Mouse (Mus musculus) neural tube, embryonic 14.5 days (tissue): ENCODE measurements around the gene Atf7. TPM values are rescaled to one million over a fixed set of nuclear protein-coding genes. Genes with fewer than 3 reads are reported as not detected.

Source experiments
- ATAC-seq: fragments of 200-750 bp; cut with Nextera tagmentation; 2 replicates; pipeline ENCODE4 v1.8.0; 2017; ENCODE audit warnings: low read depth, mild to moderate bottlenecking, moderate TSS enrichment, moderate library complexity
- H3K27ac ChIP-seq: fragments of 300-500 bp; sonication (generic); 2 replicates; pipeline ENCODE4 v1.5.1; 2014; ENCODE audit warnings: low read depth, mild to moderate bottlenecking, control low read depth, low read length, moderate library complexity, mixed read lengths
- H3K27me3 ChIP-seq: fragments of 300-500 bp; sonication (generic); 2 replicates; pipeline ENCODE4 v1.6.1; 2014; ENCODE audit warnings: low read length; ENCODE audit not compliant: control insufficient read depth, insufficient read depth
- H3K36me3 ChIP-seq: fragments of 300-500 bp; sonication (generic); 2 replicates; pipeline ENCODE4 v1.6.1; 2014; ENCODE audit warnings: low read length, mixed read lengths; ENCODE audit not compliant: control insufficient read depth, insufficient read depth
- H3K4me1 ChIP-seq: fragments of 300-500 bp; sonication (generic); 2 replicates; pipeline ENCODE4 v1.6.1; 2014; ENCODE audit warnings: low read length; ENCODE audit not compliant: control insufficient read depth, insufficient read depth
- H3K4me2 ChIP-seq: fragments of 300-500 bp; sonication (generic); 2 replicates; pipeline ENCODE4 v1.6.1; 2014; ENCODE audit warnings: mild to moderate bottlenecking, low read depth, low read length, control low read depth
- H3K4me3 ChIP-seq: fragments of 300-500 bp; sonication (generic); 2 replicates; pipeline ENCODE4 v1.5.1; 2014; ENCODE audit warnings: low read depth, low read length, control low read depth, mixed read lengths
- H3K9ac ChIP-seq: fragments of 300-500 bp; sonication (generic); replicated peaks from 2 replicates; pipeline ENCODE4 v1.6.1; 2014; ENCODE audit warnings: low read depth, mild to moderate bottlenecking, control low read depth, low read length, mixed read lengths
- H3K9me3 ChIP-seq: fragments of 300-500 bp; sonication (generic); 2 replicates; pipeline ENCODE4 v1.6.1; 2016; ENCODE audit warnings: low read length; ENCODE audit not compliant: control insufficient read depth
- WGBS: fragments of 180-500 bp; shearing (Covaris S2); extraction: QIAGEN DNeasy Blood & Tissue Kit; methylation state at CpG from one replicate; pipeline ENCODE4 v1.1.7; 2014; 5-methylcytosine and 5-hydroxymethylcytosine counted together
- polyA plus RNA-seq: library from polyadenylated mRNA; unstranded; fragments of >200 nt; fragmentation: Nextera tagmentation; extraction: Ambion mirVana; gene quantifications from 2 replicates; pipeline ENCODE4 v1.2.1, GENCODE M21; 2014

The Atf7 gene
- polyA plus RNA-seq, 1 experiment from 2014 or later = 13.3 TPM

DNA sequence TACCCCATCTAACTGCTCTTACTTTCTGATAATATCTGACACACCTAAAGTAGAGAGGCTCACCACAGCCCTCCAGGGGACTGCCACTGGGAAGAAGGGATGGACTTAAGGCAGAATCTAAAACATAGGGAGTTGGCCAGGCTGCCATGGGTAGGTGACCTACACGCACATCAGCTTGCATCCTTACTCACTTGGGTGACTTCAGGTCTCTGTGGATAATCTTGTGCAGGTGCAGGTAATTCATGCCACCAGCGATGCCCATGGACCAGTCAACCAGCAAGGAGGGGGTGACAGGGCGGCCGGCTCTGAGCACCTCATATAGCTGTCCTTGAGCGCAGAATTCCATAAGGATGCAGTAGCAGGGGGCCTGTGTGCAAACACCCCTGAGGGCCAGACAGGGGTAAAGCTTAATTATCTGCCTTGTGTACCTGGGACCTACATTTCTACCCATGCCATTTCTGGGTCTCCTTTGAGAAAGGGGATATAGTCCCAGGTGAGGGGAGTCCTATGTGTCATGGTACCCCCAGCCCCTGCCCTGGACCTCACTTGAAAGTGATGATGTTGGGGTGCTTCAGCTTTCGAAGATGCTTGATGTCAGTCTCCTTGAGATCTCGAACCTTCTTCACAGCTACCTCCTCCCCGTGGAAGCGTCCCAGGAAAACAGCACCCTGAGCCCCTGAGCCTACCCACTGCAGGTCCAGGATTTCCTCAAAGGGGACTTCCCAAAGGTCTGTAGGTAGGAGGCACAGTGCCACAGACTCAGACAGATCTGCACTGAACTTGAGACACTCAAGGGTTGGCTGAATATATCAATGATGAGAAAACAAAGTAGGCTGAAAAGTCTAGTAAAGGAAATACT lies 121.1 kb downstream of the Atf7 start:
- WGBS = 92% methylated on average over 9 of the region's 9 CpGs
- Histone ChIP-seq H3K4me2 (no peak overlapping the region), H3K4me1 (peaks cover 3% of the 10 kb centered on the region), H3K9ac (no peak overlapping the region), H3K36me3 (peaks cover 70% of the 10 kb centered on the region), H3K27me3 (no peaks in the 10 kb centered on the region), H3K4me3 (no peak overlapping the region), H3K27ac (no peak overlapping the region), H3K9me3 (no peaks in the 10 kb centered on the region)
- no peak for ATAC-seq

DNA sequence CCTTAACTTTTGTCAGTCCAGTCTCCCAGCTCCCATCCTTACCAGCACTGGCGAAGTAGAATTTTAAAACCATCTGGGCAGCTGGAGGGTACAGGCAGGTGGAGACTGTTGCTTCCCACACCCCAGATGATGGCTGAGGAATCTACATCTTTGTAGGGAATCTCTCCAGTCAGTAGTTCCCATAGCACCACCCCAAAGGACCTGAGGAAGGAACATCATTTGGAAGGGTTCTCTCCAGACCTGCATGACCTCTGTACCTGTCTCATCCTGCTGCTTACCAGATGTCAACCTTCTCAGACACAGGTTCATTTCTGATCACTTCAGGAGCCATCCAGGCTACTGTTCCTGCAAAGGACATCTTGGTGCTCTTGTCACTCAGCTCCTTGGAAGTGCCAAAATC lies 121.8 kb downstream of the Atf7 start, which contains the start of gene Gm10337:
Gene Gm10337, plus strand, starts transcription at position 276 of the 400 bp plus-strand sequence.
- ATAC-seq = no peak

DNA sequence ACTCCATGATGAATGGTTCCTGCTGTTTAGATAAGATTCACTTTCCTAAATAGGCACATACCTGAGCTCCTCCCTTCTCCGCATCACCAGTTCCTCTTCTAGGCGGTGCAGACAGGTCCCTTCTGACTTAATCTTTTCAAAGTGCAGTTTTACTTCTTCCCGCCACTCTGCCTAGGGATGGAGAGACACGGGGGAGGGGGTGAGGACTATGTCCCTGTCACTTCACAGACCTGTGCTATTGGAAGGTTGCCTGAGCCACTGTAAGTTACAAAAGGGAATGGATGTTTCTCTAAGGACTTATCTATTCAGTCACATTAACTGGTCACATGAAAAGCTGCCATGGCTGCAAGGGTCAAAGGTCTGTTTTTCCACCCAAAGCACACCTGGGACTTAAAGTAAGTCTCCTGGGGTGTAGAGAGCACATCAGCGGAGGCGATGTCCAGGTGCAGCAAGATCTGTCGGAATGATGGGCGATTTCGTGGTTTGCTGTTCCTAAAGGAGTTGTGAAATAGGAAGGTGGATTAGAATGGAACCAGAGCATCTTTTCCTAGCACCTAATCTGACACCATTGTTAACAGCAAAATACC lies 122.9 kb downstream of the Atf7 start:
- Histone ChIP-seq H3K36me3 (peaks cover 72% of the 10 kb centered on the region), H3K9me3 (no peaks in the 10 kb centered on the region), H3K27me3 (no peaks in the 10 kb centered on the region), H3K4me2 (no peak overlapping the region), H3K4me1 (no peaks in the 10 kb centered on the region), H3K4me3 (no peak overlapping the region), H3K27ac (no peak overlapping the region), H3K9ac (no peak overlapping the region)
- 87% methylated on average over 9 of the region's 9 CpGs for WGBS
- no peak for ATAC-seq

More for the DNA sequence above, 121.8 kb downstream of the Atf7 start, which contains the start of gene Gm10337:
- WGBS = 91% methylated on average over 1 of the region's 1 CpGs
- no peak within 1 kb of the TSS for H3K4me3 ChIP-seq
- H3K4me2 ChIP-seq = no peak within 1 kb of the TSS
- 0 out of 2 replicates have a peak, but pooled peaks cover 3% of the 10 kb centered on the region for H3K4me1 ChIP-seq
- no peaks in the 10 kb centered on the region for H3K9me3 ChIP-seq
- no peaks in the 10 kb centered on the region for H3K27me3 ChIP-seq
- H3K27ac ChIP-seq = no peak within 1 kb of the TSS
- no peak within 1 kb of the TSS for H3K9ac ChIP-seq
- peaks cover 69% of the 10 kb centered on the region for H3K36me3 ChIP-seq

DNA sequence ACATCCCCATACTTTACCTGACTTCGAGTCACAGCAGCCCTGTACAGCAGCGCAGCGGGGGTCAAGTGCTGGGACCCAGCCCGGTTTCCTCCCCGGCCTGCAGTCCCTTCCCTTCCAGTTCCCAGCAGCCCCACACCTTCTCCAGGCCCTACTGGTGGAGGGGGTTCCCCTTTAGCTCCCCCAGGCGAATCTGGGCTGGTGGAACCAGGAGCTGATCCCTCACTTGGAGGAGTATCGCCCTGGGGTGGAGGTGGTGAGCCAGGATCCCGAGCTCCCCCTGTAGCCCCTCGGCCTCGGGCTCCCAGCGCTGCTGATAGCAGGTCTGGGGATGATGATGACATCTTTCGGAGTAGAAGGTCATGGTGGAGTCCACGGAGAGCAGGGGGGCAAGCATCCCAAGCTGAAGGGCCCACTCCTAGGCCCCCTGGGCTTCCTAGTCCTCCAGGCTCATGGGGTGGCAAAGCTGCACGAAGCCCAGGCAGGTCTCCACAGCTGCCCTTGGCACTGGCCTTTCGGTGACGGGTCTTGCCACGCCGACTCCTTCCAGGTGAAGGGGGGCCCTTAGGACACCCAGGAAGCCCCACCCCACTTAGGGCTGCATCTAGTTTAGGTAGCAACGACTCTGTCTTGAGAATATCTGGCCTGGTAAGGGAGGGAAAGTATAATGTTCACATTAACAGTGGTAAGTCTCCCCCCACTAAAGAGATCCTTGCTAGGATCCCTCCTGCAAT lies 124.0 kb downstream of the Atf7 start:
- H3K9ac ChIP-seq = no peak overlapping the region
- no peaks in the 10 kb centered on the region for H3K27me3 ChIP-seq
- H3K27ac ChIP-seq = no peak overlapping the region
- ATAC-seq = no peak
- H3K4me3 ChIP-seq = no peak overlapping the region
- H3K36me3 ChIP-seq = peaks cover 77% of the 10 kb centered on the region
- H3K4me1 ChIP-seq = no peaks in the 10 kb centered on the region
- no peaks in the 10 kb centered on the region for H3K9me3 ChIP-seq
- 92% methylated on average over 19 of the region's 19 CpGs for WGBS
- H3K4me2 ChIP-seq = no peak overlapping the region

DNA sequence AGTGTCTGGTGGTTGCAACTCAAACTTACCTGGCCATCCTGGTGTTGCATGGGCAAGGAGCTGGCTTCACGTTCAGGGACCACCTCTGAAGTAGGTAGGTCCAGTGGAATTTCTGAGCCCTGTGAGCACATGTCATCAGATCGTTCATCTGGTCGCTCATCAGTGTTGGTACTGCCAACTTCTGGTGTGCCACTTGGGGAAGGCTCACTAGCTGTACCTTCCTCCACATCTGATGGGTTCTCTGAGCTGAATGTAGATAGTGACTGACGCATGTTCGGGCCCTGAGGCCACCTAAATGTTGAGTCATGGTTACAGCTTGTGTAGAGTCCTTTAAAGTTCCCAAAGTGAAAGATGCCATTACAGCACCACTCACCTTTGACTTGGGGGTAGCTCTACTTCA lies 124.8 kb downstream of the Atf7 start:
- no peak overlapping the region for H3K4me3 ChIP-seq
- H3K4me1 ChIP-seq = no peaks in the 10 kb centered on the region
- no peaks in the 10 kb centered on the region for H3K9me3 ChIP-seq
- WGBS = 95% methylated on average over 5 of the region's 5 CpGs
- peaks cover 78% of the 10 kb centered on the region for H3K36me3 ChIP-seq
- H3K9ac ChIP-seq = no peak overlapping the region
- no peaks in the 10 kb centered on the region for H3K27me3 ChIP-seq
- no peak overlapping the region for H3K27ac ChIP-seq
- no peak for ATAC-seq
- no peak overlapping the region for H3K4me2 ChIP-seq

DNA sequence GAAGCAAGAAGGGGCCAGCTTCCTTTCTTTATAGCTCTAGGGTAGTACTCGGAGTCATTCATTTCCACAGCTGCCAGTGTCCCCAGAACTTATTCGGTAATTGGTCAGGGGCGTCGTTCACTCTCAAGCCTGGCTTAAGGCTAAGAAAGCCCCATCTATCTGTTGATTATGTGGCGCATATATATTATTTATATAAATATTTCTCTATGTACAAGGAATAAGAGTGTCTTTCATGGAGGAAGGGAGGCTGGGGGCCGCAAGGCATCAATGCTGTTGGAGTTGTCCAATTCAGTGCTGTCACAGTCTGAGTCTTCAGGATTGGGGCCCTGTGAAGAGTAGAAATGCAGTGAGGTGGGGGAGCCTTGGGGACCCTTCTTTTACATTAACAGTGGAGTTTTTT lies 125.4 kb downstream of the Atf7 start:
- ATAC-seq = no peak
- Histone ChIP-seq H3K27ac (no peak overlapping the region), H3K27me3 (no peaks in the 10 kb centered on the region), H3K4me2 (no peak overlapping the region), H3K36me3 (peaks cover 78% of the 10 kb centered on the region), H3K4me3 (no peak overlapping the region), H3K4me1 (no peaks in the 10 kb centered on the region), H3K9ac (no peak overlapping the region), H3K9me3 (no peaks in the 10 kb centered on the region)
- WGBS = 88% methylated on average over 6 of the region's 6 CpGs

DNA sequence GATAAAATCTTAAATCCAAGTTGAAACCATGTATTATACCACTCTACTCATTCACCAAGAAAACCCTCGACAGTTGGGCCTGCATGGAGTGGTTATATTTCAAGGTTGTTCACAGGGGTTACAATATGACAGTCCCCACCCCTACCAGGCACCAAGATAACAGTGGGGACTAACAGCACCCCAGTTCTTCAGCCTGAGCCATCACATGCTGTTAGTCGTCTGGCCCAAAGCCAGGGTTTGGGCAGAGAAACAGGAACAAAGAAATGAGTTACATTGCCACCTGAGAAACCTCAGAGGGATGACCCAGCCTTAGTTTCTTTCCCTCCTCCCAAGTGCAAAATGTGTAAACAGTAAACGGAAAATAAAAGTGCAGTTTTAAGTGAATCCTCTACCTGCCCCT lies 125.9 kb downstream of the Atf7 start:
- ATAC-seq = no peak
- Histone ChIP-seq H3K4me2 (no peak overlapping the region), H3K27ac (no peak overlapping the region), H3K9me3 (no peaks in the 10 kb centered on the region), H3K9ac (no peak overlapping the region), H3K36me3 (peaks cover 77% of the 10 kb centered on the region), H3K4me1 (no peaks in the 10 kb centered on the region), H3K4me3 (no peak overlapping the region), H3K27me3 (no peaks in the 10 kb centered on the region)
- WGBS = 82% methylated on average over 3 of the region's 3 CpGs

DNA sequence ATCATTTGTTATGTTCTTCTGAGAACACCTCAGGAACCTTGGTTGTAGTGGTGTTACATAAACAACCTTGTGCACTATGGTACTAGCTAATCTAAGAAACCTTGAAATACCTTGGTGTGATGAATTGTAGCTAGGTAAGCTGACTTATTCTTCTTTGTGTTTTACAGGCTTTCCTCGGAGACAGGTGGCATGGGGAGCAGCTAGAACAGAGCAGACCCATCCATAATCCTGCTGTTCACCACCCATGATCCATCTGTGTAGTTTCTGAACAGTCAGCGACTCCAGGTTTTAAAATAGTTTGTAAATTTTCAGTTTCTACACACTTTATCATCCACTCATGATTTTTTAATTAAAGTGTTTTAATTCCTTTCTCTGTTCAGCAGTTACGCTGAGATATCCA lies 126.9 kb downstream of the Atf7 start:
- Histone ChIP-seq H3K9me3 (no peaks in the 10 kb centered on the region), H3K36me3 (peaks cover 76% of the 10 kb centered on the region), H3K4me2 (no peak overlapping the region), H3K4me3 (no peak overlapping the region), H3K27ac (no peak overlapping the region), H3K27me3 (no peaks in the 10 kb centered on the region), H3K9ac (no peak overlapping the region), H3K4me1 (no peaks in the 10 kb centered on the region)
- no peak for ATAC-seq
- WGBS = 90% methylated on average over 3 of the region's 3 CpGs

DNA sequence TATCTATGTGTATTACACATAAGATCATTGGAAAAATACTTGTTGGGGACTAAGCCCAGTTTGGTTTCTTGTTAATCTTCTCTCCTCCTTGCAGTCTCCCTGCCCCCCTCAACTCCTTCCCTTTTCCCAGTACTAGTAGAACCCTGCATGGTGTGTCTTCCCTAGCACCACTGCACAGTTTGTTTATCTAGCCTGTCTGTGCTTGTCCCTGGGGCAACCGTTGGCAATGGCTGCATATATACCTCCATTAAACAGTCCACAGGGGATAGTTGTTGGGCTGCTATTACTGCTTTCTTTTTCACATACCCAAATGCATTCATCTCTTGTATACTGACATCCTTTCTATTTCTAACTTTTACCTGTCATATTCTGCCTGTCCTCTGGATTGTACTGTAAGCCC lies 137.6 kb downstream of the Atf7 start:
- Histone ChIP-seq H3K36me3 (peaks cover 82% of the 10 kb centered on the region), H3K27me3 (no peaks in the 10 kb centered on the region), H3K4me3 (no peak overlapping the region), H3K27ac (no peak overlapping the region), H3K4me1 (no peaks in the 10 kb centered on the region), H3K9ac (no peak overlapping the region), H3K4me2 (no peak overlapping the region), H3K9me3 (no peaks in the 10 kb centered on the region)
- WGBS = 78% methylated on average over 1 of the region's 1 CpGs
- no peak for ATAC-seq
